Mouse (Mus musculus): ENCODE data around the gene Mki67.

The Mki67 gene

GRCm38 (mm10) chr7:135664211-135664610 lies 52.0 kb downstream of the Mki67 start:
- DNase-seq: no peak

DNA sequence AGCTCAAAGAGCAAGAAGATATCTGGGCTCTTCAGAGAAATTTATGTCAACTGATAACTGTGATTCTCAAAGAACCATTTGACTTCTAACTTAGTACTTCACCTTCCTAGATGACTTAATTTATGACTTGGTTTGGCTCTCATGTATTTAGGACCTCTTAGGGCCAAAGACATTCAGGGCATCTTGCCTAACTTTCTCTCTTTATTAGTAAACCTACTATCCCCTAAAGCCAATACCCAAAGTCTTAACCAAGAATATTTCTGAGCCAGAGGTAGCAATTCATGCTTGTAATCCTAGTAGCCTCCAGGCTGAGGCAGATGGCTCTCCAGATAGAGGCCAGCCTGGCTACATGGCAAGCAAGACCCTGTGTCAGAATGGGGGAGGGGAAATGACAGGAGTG lies 55.8 kb downstream of the Mki67 start:
- no peak for DNase-seq

DNA sequence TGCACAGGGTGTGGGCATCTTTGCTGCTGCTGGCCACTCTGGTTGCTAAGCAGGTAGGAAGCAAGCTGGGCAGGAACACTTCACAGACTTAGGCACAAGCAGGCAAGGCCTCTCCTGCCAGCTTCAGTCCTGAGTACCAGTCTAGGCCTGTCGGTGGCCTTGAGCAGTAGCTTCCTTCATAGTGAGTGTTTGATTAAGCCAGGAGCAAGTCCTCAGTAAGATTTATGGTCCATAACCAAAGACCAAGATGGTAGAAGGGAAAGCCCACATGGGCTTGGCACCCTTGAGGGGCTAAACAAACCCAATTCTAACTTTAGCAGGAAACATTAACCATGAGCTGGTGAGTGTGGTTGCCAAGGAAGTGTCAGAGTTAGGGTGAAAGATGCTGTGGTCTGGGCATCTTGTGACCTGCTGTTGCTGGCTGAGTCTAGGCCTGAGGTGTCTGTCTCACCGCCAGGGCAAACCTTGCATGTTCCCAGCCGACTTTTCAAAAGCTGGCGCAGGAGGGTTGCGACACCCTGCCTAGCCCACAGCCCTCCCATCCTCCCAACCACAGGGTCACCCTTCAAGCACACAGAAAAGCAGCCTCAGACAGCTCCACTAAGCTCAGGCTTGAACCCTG lies 56.7 kb downstream of the Mki67 start:
- peak; percentile 34 for DNase-seq

DNA sequence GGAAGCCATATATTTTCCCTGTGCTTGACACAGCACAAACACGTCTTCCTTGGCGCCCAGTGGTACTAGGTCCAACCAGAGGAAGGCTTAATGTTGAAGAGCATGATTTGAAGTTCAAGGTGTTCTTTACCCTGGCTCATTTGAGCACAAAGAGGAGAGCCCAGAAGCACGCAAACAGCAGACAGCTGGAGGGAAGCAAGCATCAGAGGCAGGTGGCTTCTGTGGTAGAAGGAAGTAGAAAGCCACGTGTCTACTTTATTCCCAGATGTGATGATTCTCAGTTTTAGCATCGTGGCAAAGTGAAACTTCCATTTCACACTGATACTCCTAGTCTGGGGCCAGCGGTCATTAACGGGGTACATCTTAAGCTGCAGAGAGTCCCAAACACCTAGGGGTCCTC lies 58.0 kb downstream of the Mki67 start:
- peak; percentile 58 for DNase-seq

DNA sequence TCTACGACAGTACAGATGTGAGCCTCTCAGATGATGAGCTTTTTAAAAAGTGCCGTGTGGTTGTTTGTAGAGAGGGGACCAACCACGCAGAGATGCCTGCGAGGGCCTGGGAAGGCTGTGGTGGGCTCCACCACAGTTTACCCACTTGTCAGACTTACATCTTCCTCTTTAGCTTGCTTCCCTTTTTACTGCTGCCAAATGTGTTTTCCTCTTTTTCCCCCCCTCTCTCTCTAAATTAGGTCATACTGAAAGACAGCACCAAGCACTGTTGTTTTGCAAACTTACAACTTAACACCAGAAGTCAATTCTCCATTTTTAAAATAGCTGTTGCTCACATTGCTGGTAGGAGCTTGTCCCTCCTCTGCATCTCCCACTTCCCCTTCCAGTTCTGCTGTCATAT lies 61.0 kb downstream of the Mki67 start:
- peak; percentile 27 for DNase-seq

- DNase-seq: no peak
Observed at GRCm38 (mm10) chr7:135654288-135654687, 61.9 kb downstream of the Mki67 start.

DNA sequence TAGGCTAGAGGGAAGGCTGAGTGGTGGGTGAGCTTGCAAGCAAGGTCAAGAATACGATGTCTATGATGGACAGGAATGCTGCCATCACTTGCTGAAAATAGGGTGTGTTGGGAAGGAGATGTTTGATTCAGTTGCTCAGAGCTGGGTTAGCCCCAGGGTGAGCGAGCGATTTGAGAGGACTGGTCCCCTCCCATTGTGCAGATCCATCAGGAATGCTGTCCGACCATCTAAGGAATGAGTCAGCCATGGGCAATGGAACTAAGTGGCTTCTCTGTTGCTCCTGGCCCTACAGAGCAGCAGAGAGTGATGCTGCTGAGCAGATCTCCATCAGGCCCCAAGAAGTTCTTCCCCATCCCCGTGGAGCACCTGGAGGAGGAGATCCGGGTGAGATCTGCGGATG lies 62.6 kb downstream of the Mki67 start:
- no peak for DNase-seq

- DNase-seq: peak; percentile 68
Observed at GRCm38 (mm10) chr7:135652781-135653180, 63.4 kb downstream of the Mki67 start.

DNA sequence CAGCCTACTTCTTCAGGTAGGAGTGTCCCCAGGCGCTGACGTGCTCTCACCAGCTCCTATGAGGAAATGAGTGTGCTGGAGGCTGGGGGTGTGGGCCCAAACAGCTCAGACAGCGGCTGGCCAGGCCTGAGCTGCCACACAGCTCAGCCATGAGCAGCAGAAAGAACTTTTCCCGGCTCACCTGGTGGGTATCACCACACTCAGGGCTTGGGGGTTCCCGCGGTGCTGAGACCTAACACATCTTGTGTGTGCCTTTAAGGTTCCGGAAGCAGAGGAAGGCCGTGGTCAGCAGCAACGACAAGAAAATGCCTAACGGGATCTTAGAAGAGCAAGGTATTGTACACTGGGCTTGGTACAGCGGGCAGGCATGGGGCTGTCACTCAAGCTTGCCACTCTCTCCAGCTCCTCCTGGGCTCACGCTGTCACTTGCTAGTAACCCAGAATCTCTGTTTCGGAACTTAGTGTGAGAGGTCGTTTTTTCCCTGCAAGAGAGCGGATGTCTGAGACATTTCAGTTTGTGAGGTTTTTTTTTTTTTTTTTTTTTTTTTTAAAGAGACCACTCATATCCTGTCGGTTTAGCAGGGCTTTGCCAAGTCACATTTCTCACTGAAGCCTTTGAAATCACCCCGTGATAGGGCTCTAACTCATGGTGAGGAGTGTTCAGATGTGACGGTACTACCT lies 64.2 kb downstream of the Mki67 start:
- DNase-seq: peak; percentile 75

DNA sequence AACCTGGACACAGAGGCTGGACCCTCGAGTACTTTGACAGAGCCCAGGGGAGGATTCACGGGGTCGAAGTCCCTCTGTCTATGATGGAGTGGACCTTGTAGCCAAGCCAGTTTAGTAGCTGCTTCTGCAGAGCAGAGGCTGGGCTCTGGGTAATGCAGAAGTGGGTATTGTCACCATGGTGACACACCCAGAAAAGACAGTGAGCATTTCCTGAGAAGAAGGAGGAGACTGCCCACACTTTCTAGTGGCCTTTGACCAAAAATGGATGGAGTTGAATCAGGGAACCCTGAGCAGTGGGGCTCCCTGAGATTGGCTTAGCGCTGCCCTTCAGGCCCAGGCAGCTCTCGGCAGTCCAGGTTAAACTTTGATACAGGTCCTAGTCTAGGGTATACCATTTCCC lies 66.1 kb downstream of the Mki67 start:
- no peak for DNase-seq

DNA sequence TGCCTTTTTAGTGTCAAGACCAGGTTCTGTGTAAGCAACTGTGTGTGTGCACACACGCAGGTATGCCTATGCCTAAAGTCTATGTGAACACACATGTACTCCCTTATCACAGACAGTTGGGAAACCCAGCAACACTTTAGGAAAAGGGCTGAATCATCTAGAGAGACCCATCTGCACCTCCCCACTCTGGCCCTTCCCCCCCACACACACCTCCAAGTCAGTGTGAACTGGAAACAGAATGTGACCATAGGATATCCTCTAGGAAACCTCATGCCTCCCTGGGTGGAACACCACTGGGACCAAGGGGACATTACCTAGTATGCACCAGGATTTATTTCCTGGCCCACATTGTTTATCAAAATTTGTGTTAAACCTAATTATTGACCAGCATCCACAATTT lies 66.9 kb downstream of the Mki67 start:
- DNase-seq: no peak

- DNase-seq: no peak
Observed at GRCm38 (mm10) chr7:135648821-135649220, 67.3 kb downstream of the Mki67 start.

DNA sequence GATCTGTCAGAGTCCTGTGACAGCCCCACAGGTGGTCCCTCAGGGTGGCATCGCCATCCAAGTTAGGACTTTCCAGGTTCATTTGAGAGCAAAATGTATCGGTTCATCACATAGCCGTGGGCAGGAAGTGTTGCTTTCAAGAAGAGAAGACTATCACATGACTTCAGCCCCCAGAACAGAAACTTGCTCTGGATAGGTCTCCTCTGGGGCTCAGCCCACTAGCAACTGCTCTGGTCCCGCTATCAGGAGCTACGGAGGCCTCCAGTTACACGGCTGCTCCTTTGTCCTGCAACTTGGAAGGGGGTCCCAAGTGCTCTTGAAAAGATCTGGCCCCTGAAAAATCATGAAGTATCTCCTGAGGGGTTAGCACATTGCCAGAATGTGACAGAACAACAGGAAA lies 69.2 kb downstream of the Mki67 start:
- DNase-seq: peak; percentile 63

DNA sequence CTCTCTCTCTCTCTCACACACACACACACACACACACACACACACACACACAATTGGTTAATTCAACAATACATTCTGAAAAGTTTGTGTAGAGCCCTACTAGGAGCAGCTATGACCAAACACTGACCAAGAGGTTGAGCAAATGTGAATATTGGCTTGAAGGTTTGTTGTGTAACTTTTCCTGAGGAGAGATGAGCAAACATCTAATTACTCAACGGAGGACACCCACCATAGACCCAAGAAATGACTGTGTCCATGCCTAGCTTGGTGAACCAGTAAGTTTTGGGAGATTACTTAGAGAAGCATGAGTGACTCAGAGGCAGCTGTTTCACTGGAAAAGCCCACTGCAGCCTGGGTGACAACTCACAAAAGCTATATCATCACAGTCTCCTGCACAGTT lies 71.7 kb downstream of the Mki67 start:
- no peak for DNase-seq

DNA sequence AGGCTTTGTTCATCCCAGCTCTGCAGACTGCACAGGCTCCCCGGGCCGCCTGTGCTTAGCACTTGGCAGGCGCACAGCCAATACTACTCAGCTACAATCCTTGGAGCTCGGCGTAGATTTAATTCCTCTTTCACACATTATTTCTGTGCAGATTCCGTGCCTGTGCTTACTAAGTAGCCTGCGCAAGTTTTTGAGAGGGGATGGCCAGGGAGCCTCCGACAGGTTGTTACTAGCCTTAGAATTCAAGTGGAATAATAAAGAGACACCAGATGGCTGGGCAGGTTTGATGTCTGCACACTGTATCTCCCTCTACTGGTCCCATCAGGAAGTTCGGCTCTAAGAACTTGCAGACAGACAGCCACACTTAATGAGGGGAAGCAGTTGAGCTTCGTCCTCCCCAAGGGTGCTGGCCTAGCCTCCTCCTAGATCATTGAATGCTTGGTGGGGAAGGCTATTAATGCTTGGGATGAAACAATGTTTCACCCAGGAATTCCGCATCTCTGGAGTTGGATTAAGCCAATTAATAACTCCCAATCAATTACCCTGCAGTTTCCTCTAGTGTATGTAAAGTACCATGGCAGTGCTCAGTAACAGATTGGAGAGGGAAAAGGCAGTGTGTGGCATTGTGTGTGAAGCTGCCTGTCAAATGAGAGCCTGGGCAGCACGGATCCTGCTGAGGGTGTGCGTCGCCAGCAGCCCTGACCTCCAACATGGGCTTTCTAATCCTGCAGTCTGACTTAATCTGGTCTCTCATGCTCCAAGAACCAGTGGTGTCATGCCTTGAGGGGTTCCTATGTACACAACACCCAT lies 74.3 kb downstream of the Mki67 start:
- DNase-seq: peak; percentile 64

Measured in thymus, postnatal 25 days (tissue).